In the genomic region with DNA sequence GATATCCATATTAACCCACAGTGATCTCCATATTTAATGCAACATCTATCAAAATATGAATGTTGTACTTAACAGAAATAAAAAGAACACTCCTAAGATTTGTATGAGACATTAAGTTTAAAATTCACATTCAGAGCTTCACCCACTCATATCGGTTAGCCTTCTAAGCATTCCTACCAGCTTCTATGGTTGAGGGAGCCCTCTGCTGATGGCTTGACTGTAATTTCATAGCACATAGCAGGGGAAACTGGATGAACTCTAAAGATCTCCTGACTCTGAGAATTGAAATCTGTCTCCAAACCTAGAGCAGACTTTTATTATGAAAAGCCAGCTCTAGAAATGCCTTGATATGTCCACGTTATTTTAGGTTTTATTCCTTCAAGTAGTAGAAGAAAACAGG, we compare ENCODE assay signal across 25 mouse cellular contexts. TPM values are rescaled to one million over a fixed set of nuclear protein-coding genes. Genes with fewer than 3 reads are reported as not detected.
DNase-seq lines count a peak whose midpoint lies in the region; ATAC-seq and TF ChIP-seq lines count a peak whose summit lies in the region.
"Had no signal": no experiment of that assay in that cellular context is flagged by ENCODE, and none has a peak within 500 bp of the region (broad histone marks: within the 10 kb centered on the region; RNA-seq: fewer than 3 reads in every experiment).

No protein-coding gene starts in this region.

- TF ChIP-seq CTCF in forebrain, postnatal 0 days (IDR thresholded peaks at IDR 0.05; ENCODE audit: low read depth) = no peak
- peak; percentile 68 for TF ChIP-seq CTCF in layer of hippocampus, adult 2 months (conservative IDR thresholded peaks at IDR 0.05)

- H3K9ac ChIP-seq in forebrain, postnatal 0 days = no peak overlapping the region
- no peak overlapping the region for H3K9ac ChIP-seq in forebrain, embryonic 14.5 days (ENCODE audit: low read length)
- no peak overlapping the region for H3K9ac ChIP-seq in heart, embryonic 15.5 days
- H3K9ac ChIP-seq: forebrain, embryonic 13.5 days; hindbrain, embryonic 13.5 days; liver, embryonic 15.5 days; midbrain, embryonic 15.5 days; stomach, embryonic 15.5 days had no signal

- H3K4me2 ChIP-seq in forebrain, postnatal 0 days (ENCODE audit: low read depth) = no peak overlapping the region
- H3K4me2 ChIP-seq in forebrain, embryonic 14.5 days (ENCODE audit: low read length) = no peak overlapping the region
- no peak overlapping the region for H3K4me2 ChIP-seq in heart, embryonic 15.5 days
- H3K4me2 ChIP-seq: forebrain, embryonic 13.5 days; hindbrain, embryonic 13.5 days; liver, embryonic 15.5 days; midbrain, embryonic 15.5 days; stomach, embryonic 15.5 days had no signal

- H3K27ac ChIP-seq in forebrain, postnatal 0 days (ENCODE audit: low read depth, low read length) = no peak overlapping the region
- no peak overlapping the region for H3K27ac ChIP-seq in forebrain, embryonic 14.5 days (ENCODE audit: low read depth, low read length)
- H3K27ac ChIP-seq in heart, embryonic 15.5 days = peak overlapping the region; percentile 51
- no peak overlapping the region for H3K27ac ChIP-seq in layer of hippocampus, adult 2 months
- H3K27ac ChIP-seq: forebrain, embryonic 13.5 days; hindbrain, embryonic 13.5 days; limb, embryonic 10.5 days; liver, embryonic 15.5 days; macrophage; midbrain, embryonic 15.5 days; stomach, embryonic 15.5 days had no signal

- H3K4me1 ChIP-seq in forebrain, postnatal 0 days (ENCODE audit: insufficient read depth) = no peaks in the 10 kb centered on the region
- no peaks in the 10 kb centered on the region for H3K4me1 ChIP-seq in forebrain, embryonic 14.5 days (ENCODE audit: control insufficient read depth, insufficient read depth, low read length)
- H3K4me1 ChIP-seq in heart, embryonic 15.5 days (replicated peaks) = peaks cover 14% of the 10 kb centered on the region
- H3K4me1 ChIP-seq: forebrain, embryonic 13.5 days; hindbrain, embryonic 13.5 days; liver, embryonic 15.5 days; midbrain, embryonic 15.5 days had no signal

- no peaks in the 10 kb centered on the region for H3K27me3 ChIP-seq in forebrain, postnatal 0 days (ENCODE audit: insufficient read depth, low read length)
- H3K27me3 ChIP-seq in forebrain, embryonic 14.5 days (replicated peaks; ENCODE audit: control insufficient read depth, insufficient read depth, low read length) = no peaks in the 10 kb centered on the region
- H3K27me3 ChIP-seq in heart, embryonic 15.5 days = no peaks in the 10 kb centered on the region
- H3K27me3 ChIP-seq: forebrain, embryonic 13.5 days; hindbrain, embryonic 13.5 days; liver, embryonic 15.5 days; midbrain, embryonic 15.5 days; stomach, embryonic 15.5 days had no signal

- 64% methylated on average over 2 of the region's 2 CpGs for WGBS in forebrain, postnatal 0 days
- 78% methylated on average over 2 of the region's 2 CpGs for WGBS in forebrain, embryonic 14.5 days
- WGBS in heart, embryonic 15.5 days = 36% methylated on average over 2 of the region's 2 CpGs

- no peaks in the 10 kb centered on the region for H3K36me3 ChIP-seq in forebrain, postnatal 0 days (ENCODE audit: insufficient read depth)
- H3K36me3 ChIP-seq in forebrain, embryonic 14.5 days (ENCODE audit: control insufficient read depth, insufficient read depth, low read length) = no peaks in the 10 kb centered on the region
- no peaks in the 10 kb centered on the region for H3K36me3 ChIP-seq in heart, embryonic 15.5 days
- H3K36me3 ChIP-seq: hindbrain, embryonic 13.5 days; limb, embryonic 10.5 days; liver, embryonic 15.5 days; midbrain, embryonic 15.5 days; stomach, embryonic 15.5 days had no signal

- DNase-seq in forebrain, postnatal 0 days = peak; percentile 13
- DNase-seq in forebrain, embryonic 14.5 days (ENCODE audit: low spot score) = no peak
- DNase-seq in heart, adult 18-20 months = no peak
- DNase-seq in layer of hippocampus, adult 2 months (ENCODE audit: low spot score in 2 of 2) = no peak
- DNase-seq in layer of hippocampus, adult 8-10 months (ENCODE audit: low spot score in 2 of 2) = no peak
- peak; percentile 33 for DNase-seq in lung, postnatal 36 days
- no peak for DNase-seq in lung, postnatal 25 days (ENCODE audit: low spot score)
- DNase-seq: adrenal gland, adult 8-10 months; cerebellum, adult 8-10 months; cerebellum, postnatal 36 days; gastrocnemius, postnatal 36 days; kidney, adult 8-10 months; kidney, postnatal 25 days; liver; thymus, adult 18-20 months; thymus, postnatal 36 days had no signal

- no peaks in the 10 kb centered on the region for H3K9me3 ChIP-seq in forebrain, postnatal 0 days (ENCODE audit: low read length)
- no peaks in the 10 kb centered on the region for H3K9me3 ChIP-seq in forebrain, embryonic 14.5 days (replicated peaks; ENCODE audit: control insufficient read depth, low read length)
- no peaks in the 10 kb centered on the region; the same call in 1 of the 2 replicates for H3K9me3 ChIP-seq in heart, embryonic 15.5 days (replicated peaks)
- H3K9me3 ChIP-seq: forebrain, embryonic 13.5 days; hindbrain, embryonic 13.5 days; limb, embryonic 10.5 days; liver, embryonic 15.5 days; midbrain, embryonic 15.5 days; stomach, embryonic 15.5 days had no signal

- no peak overlapping the region for H3K4me3 ChIP-seq in forebrain, postnatal 0 days (ENCODE audit: low read depth, low read length)
- H3K4me3 ChIP-seq in forebrain, embryonic 14.5 days (ENCODE audit: low read depth, low read length) = no peak overlapping the region
- H3K4me3 ChIP-seq in heart, embryonic 15.5 days = no peak overlapping the region
- no peak overlapping the region for H3K4me3 ChIP-seq in layer of hippocampus, adult 2 months
- H3K4me3 ChIP-seq: forebrain, embryonic 13.5 days; hindbrain, embryonic 13.5 days; limb, embryonic 10.5 days; liver, embryonic 15.5 days; midbrain, embryonic 15.5 days; stomach, embryonic 15.5 days had no signal

- ATAC-seq in forebrain, postnatal 0 days = no peak
- ATAC-seq in forebrain, embryonic 14.5 days = no peak
- no peak for ATAC-seq in heart, embryonic 15.5 days (replicated peaks; ENCODE audit: insufficient number of reproducible peaks, insufficient read depth, low FRiP score, low read depth)
- ATAC-seq: activated CD4-positive, CD25-positive, alpha-beta regulatory T cell, adult 4 months; forebrain, embryonic 13.5 days; midbrain, embryonic 15.5 days had no signal

RNA-seq across cellular contexts. Expression of a gene that starts 38.1 kb away (rescaled TPM):
- 2.9 and 3.0 TPM in 2 replicates for total RNA-seq in forebrain, postnatal 0 days (2014; rRNA removed)
- 1.7 and 1.8 TPM in 2 replicates for polyA plus RNA-seq in forebrain, postnatal 0 days (2015; fragmentation: Nextera tagmentation; extraction: Ambion mirVana)
- 0.72 and 0.95 TPM in 2 replicates for polyA plus RNA-seq in forebrain, embryonic 14.5 days (2014; fragmentation: Nextera tagmentation; extraction: Ambion mirVana)
- polyA plus RNA-seq in heart, embryonic 15.5 days (2015; fragmentation: Nextera tagmentation; extraction: Ambion mirVana) = 9.7 and 11.2 TPM in 2 replicates
- total RNA-seq in heart, adult 18-20 months (2021) = 1 to 10 TPM; 2.1 to 2.8 TPM
- 1 to 10 TPM; 4.0 to 4.6 TPM for total RNA-seq in layer of hippocampus, adult 2 months (2021)
- total RNA-seq in layer of hippocampus, adult 8-10 months (2022) = 1 to 10 TPM; 3.3 to 5.4 (median 4.7) TPM
- polyA plus RNA-seq: macrophage had no signal

RNA-seq across cellular contexts. Expression of a gene that starts 50.0 kb away (rescaled TPM):
- 20.2 and 22.1 TPM in 2 replicates for total RNA-seq in forebrain, postnatal 0 days (2014; rRNA removed)
- 3.2 and 5.3 TPM in 2 replicates for polyA plus RNA-seq in forebrain, postnatal 0 days (2015; fragmentation: Nextera tagmentation; extraction: Ambion mirVana)
- polyA plus RNA-seq in forebrain, embryonic 14.5 days (2014; fragmentation: Nextera tagmentation; extraction: Ambion mirVana) = 3.1 and 4.6 TPM in 2 replicates
- polyA plus RNA-seq in heart, embryonic 15.5 days (2015; fragmentation: Nextera tagmentation; extraction: Ambion mirVana) = 7.4 and 8.3 TPM in 2 replicates
- 10 to 100 TPM; 30.3 to 35.5 TPM for total RNA-seq in heart, adult 18-20 months (2021)
- 10 to 100 TPM; 39.5 to 41.6 TPM for total RNA-seq in layer of hippocampus, adult 2 months (2021)
- 10 to 100 TPM; 35.1 to 50.5 (median 43.0) TPM for total RNA-seq in layer of hippocampus, adult 8-10 months (2022)

RNA-seq across cellular contexts. Expression of a gene that starts 58.2 kb away (rescaled TPM):
- 5.8 and 10.9 TPM in 2 replicates for total RNA-seq in forebrain, postnatal 0 days (2014; rRNA removed)
- polyA plus RNA-seq in forebrain, postnatal 0 days (2015; fragmentation: Nextera tagmentation; extraction: Ambion mirVana) = 1.9 and 2.5 TPM in 2 replicates
- polyA plus RNA-seq in forebrain, embryonic 14.5 days (2014; fragmentation: Nextera tagmentation; extraction: Ambion mirVana) = 2.4 and 2.8 TPM in 2 replicates
- polyA plus RNA-seq in heart, embryonic 15.5 days (2015; fragmentation: Nextera tagmentation; extraction: Ambion mirVana) = 5.1 and 8.5 TPM in 2 replicates
- total RNA-seq in heart, adult 18-20 months (2021) = 1 to 10 TPM; 4.8 to 5.9 TPM
- 1 to 10 TPM; 3.4 to 4.0 TPM for total RNA-seq in layer of hippocampus, adult 2 months (2021)
- total RNA-seq in layer of hippocampus, adult 8-10 months (2022) = 1 to 10 TPM; 4.1 to 4.5 (median 4.2) TPM

Comparison
In these comparisons a context has a peak if more than half of its experiments do, and no peak if none do; other contexts are left out.
1. DNase-seq: peak in forebrain, postnatal 0 days (single experiment) and lung, postnatal 36 days (single experiment); none in forebrain, embryonic 14.5 days (single experiment), heart, adult 18-20 months (0 of 2), layer of hippocampus, adult 2 months (0 of 2), layer of hippocampus, adult 8-10 months (0 of 2) and lung, postnatal 25 days (single experiment).